Mouse (Mus musculus) erythroblast, embryonic 14.5 days (primary cell): Measurements from ENCODE around the gene Strip2. TPM values are rescaled to one million over a fixed set of nuclear protein-coding genes. Genes with fewer than 3 reads are reported as not detected.

Experiments used
- H3K27me3 ChIP-seq: 2 replicates; pipeline ENCODE4 v1.6.1; 2012; ENCODE audit warnings: inconsistent platforms; ENCODE audit not compliant: control insufficient read depth
- H3K36me3 ChIP-seq: 2 replicates; pipeline ENCODE4 v1.6.1; 2012; ENCODE audit warnings: mild to moderate bottlenecking, inconsistent platforms; ENCODE audit not compliant: control insufficient read depth
- H3K4me1 ChIP-seq: 2 replicates; pipeline ENCODE4 v1.6.1; 2012; ENCODE audit warnings: inconsistent platforms; ENCODE audit not compliant: control insufficient read depth
- H3K4me3 ChIP-seq: replicated peaks from 2 replicates; pipeline ENCODE3; 2012; ENCODE audit warnings: moderate library complexity, mild to moderate bottlenecking, inconsistent platforms
- H3K9me3 ChIP-seq: 2 replicates; pipeline ENCODE4 v1.6.1; 2012; ENCODE audit warnings: low read length, inconsistent platforms, mixed read lengths; ENCODE audit not compliant: control insufficient read depth
- GATA1 ChIP-seq: IDR thresholded peaks from 2 replicates; pipeline ENCODE4 v1.6.1; 2012; ENCODE audit warnings: low read length, inconsistent platforms, mixed read lengths
- TAL1 ChIP-seq: IDR thresholded peaks from 3 replicates; pipeline ENCODE4 v1.6.1; 2012; ENCODE audit warnings: low read length, inconsistent platforms, mixed read lengths
- polyA plus RNA-seq: library from polyadenylated mRNA; stranded (reverse); fragments of >175 nt; gene quantifications from 2 replicates; pipeline ENCODE4 v1.2.3, GENCODE M21; 2012

Strip2 gene
- polyA plus RNA-seq, 1 experiment: 0.02 TPM

GRCm38 (mm10) chr6:29944465-29944864, 27.7 kb downstream of the Strip2 start:
- TF ChIP-seq GATA1: no peak
- Histone ChIP-seq H3K4me3 (no peak overlapping the region), H3K36me3 (no peaks in the 10 kb centered on the region), H3K9me3 (no peaks in the 10 kb centered on the region), H3K27me3 (no peaks in the 10 kb centered on the region), H3K4me1 (no peaks in the 10 kb centered on the region)

GRCm38 (mm10) chr6:29946568-29946967, 29.8 kb downstream of the Strip2 start:
- H3K4me1 ChIP-seq: no peaks in the 10 kb centered on the region
- H3K4me3 ChIP-seq: no peak overlapping the region
- TF ChIP-seq TAL1 (no peak), GATA1 (no peak)
- H3K27me3 ChIP-seq: no peaks in the 10 kb centered on the region
- H3K9me3 ChIP-seq: no peaks in the 10 kb centered on the region
- no peaks in the 10 kb centered on the region for H3K36me3 ChIP-seq

DNA sequence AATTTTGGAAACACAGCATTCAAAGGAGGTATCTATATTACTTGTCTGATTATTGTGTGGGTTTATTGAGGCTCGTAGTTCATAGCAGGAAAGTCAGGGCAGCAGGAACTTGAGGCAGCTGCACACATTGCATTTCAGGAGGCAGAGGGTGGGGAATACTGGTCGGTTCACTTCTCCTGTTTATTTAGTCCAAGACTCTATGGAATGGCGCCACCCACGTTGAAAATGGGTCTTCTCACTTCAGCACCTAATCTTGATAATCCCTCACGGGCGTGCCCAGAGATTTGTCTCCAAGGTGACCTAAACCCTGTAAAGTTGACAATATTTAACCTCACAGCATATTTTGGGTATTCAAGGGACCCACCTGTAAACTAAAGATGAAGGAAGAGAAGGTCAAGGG, 31.0 kb downstream of the Strip2 start:
- no peaks in the 10 kb centered on the region for H3K27me3 ChIP-seq
- H3K4me1 ChIP-seq: no peaks in the 10 kb centered on the region
- no peak for TF ChIP-seq GATA1
- TF ChIP-seq TAL1: no peak
- no peak overlapping the region for H3K4me3 ChIP-seq
- no peaks in the 10 kb centered on the region for H3K9me3 ChIP-seq
- H3K36me3 ChIP-seq: no peaks in the 10 kb centered on the region

DNA sequence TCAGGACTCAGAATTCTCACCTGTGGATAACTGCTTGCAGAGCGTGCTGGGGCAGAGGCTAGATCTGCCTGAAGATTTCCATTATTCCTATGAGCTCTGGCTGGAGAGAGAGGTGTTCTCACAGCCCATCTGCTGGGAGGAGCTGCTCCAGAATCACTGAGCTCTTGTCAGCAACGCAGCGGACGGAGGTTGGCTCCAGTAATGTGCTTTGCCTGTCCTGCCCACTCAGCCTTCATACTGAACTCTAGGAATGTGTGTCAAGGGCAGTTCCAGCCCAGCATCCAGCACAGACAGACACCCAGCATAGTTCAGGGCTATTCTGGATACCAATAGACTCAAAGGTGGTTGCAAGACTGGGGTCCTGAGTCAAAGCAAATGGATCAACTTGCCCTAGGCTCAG, 39.9 kb downstream of the Strip2 start:
- no peaks in the 10 kb centered on the region for H3K9me3 ChIP-seq
- H3K36me3 ChIP-seq: no peaks in the 10 kb centered on the region
- H3K4me1 ChIP-seq: no peaks in the 10 kb centered on the region
- no peaks in the 10 kb centered on the region for H3K27me3 ChIP-seq
- TF ChIP-seq TAL1 (no peak), GATA1 (no peak)
- no peak overlapping the region for H3K4me3 ChIP-seq

DNA sequence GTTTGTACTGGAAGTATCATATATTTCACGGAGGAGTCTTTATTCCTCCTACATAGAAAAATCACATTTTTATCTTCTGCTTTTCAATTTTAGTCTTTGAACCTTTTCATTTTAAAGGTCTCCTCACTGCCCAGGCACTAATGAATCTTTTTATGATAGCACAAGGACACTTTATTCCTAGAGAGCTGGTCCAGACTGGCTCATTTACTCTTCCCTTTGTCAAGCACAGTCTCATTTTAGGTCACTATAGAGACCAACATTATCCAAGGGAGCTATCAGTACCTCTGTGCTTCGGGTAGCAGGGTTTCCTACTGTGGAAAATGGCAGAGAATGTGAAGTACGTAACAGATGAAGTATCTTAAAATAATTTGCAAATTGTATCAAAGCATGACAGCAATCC, 41.9 kb downstream of the Strip2 start:
- Histone ChIP-seq H3K9me3 (no peaks in the 10 kb centered on the region), H3K36me3 (no peaks in the 10 kb centered on the region), H3K4me1 (no peaks in the 10 kb centered on the region), H3K4me3 (no peak overlapping the region), H3K27me3 (no peaks in the 10 kb centered on the region)
- no peak for TF ChIP-seq GATA1
- TF ChIP-seq TAL1: no peak

DNA sequence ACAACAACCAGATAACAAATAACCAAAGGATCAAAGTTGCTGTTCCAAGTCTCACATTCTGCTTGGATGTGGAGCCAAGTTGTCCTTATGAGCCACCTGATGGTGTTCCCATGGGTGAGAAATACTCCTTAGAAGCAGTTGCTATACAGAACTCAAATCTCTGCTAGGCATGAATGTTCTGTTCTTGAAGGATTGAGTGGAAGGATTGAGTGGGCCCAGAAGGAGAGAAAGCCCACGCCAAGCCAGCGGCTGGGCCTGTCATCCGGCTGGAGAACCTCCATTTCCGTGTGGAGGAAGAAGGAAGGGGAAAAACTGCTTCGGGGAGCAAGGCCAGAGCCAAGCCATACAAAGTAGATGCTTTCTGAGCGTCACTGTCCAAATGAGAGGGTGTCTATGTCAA, 44.3 kb downstream of the Strip2 start:
- H3K27me3 ChIP-seq: no peaks in the 10 kb centered on the region
- no peak for TF ChIP-seq GATA1
- TF ChIP-seq TAL1: no peak
- H3K9me3 ChIP-seq: no peaks in the 10 kb centered on the region
- H3K4me3 ChIP-seq: no peak overlapping the region
- H3K4me1 ChIP-seq: no peaks in the 10 kb centered on the region
- H3K36me3 ChIP-seq: no peaks in the 10 kb centered on the region

- H3K36me3 ChIP-seq: no peaks in the 10 kb centered on the region
- TF ChIP-seq TAL1 (no peak), GATA1 (no peak)
- no peaks in the 10 kb centered on the region for H3K9me3 ChIP-seq
- no peak overlapping the region for H3K4me3 ChIP-seq
- H3K4me1 ChIP-seq: no peaks in the 10 kb centered on the region
- H3K27me3 ChIP-seq: no peaks in the 10 kb centered on the region
Observed at GRCm38 (mm10) chr6:29967917-29968316, 51.1 kb downstream of the Strip2 start.

GRCm38 (mm10) chr6:29973341-29973740, 56.5 kb downstream of the Strip2 start:
- Histone ChIP-seq H3K4me1 (no peaks in the 10 kb centered on the region), H3K4me3 (no peak overlapping the region), H3K27me3 (no peaks in the 10 kb centered on the region), H3K36me3 (no peaks in the 10 kb centered on the region), H3K9me3 (no peaks in the 10 kb centered on the region)
- TF ChIP-seq GATA1 (no peak), TAL1 (no peak)

DNA sequence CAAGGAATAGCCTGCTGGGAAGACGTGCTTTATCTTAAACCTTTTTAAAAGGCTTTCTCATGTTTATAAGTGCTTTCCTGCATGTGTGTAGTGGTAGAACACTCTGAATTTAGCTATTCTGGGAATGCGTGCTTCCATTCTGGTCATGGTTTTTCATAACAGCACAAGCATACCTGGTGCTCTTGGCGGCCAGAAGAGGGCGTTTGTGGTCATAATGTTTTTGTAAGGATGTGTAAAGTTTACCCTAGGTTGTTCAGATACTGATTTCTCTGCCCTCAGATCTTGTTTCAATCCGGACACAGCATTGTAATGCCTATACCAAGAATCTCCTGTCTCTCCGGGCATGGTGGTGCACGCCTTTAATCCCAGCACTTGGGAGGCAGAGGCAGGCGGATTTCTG, 58.0 kb downstream of the Strip2 start:
- Histone ChIP-seq H3K27me3 (no peaks in the 10 kb centered on the region), H3K9me3 (no peaks in the 10 kb centered on the region), H3K36me3 (no peaks in the 10 kb centered on the region), H3K4me1 (no peaks in the 10 kb centered on the region), H3K4me3 (no peak overlapping the region)
- TF ChIP-seq GATA1: no peak
- no peak for TF ChIP-seq TAL1

DNA sequence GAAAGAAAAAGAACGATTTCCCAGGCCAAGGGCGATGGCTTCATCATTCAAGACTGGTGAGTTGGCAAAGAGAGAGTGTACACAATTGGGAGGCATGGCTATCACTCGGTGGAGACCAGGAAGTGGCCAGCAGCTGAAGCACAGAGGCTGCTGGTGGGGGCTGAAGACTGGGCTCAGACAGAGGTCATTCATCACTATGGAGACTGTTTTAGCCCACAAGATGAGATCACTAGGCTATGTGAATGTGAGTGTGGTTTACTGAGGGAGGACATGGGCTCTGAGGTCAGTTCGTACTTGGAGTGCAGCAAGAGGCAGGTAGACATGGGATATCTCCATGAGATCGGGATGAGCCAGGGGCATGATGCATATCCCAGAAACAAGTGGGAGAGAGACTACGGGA, 63.6 kb downstream of the Strip2 start:
- Histone ChIP-seq H3K4me1 (peaks cover 8% of the 10 kb centered on the region), H3K4me3 (no peak overlapping the region), H3K9me3 (peaks cover 3% of the 10 kb centered on the region), H3K27me3 (peaks cover 3% of the 10 kb centered on the region), H3K36me3 (no peaks in the 10 kb centered on the region)
- no peak for TF ChIP-seq TAL1
